Mouse (Mus musculus): ENCODE measurements around the gene Kcnj9. TPM values are rescaled to one million over a fixed set of nuclear protein-coding genes. Genes with fewer than 3 reads are reported as not detected.

Gene Kcnj9
- polyA plus RNA-seq, 1 experiment from 2014 or later: 0.04 TPM

DNA sequence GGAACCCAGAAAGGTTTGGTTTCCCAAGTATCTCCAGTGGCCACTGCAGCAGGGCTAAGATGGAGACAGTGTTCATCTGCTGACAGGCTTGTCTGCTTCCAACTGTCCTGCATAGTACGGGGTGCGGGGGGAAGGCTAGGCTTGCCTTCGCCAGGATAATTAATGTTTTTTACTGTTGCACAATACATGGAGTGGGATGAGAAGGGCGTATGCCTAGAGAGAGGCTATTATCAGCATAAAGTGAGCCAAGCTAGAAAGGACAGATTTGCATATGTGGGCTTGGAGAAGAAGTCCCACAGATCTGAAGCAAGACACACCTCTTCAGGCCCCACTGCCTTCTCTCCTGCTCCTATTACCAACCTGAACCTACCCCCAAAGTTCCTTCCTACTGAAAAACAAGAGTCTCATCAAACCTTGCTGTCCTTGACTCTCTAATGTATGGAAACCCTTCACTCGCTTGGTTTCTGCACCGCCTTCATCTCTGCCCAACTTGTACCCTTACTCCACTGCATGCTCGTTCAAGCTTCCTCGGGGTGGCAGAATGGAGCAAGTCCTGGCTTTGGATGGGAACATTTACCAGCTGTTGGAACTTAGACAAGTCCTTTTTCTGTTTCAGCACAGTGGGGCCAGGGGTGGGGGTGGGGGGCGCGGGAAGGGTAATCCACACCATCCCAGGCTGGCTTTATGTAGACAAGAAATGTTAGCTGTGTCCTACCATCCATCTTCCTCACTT lies 47.4 kb downstream of the Kcnj9 start:
- Histone ChIP-seq H3K36me3 (no peaks in the 10 kb centered on the region), H3K27me3 (no peaks in the 10 kb centered on the region), H3K4me2 (no peak overlapping the region), H3K27ac (no peak overlapping the region), H3K4me1 (peaks cover 4% of the 10 kb centered on the region; the same call in 1 of the 2 replicates), H3K9me3 (no peaks in the 10 kb centered on the region), H3K9ac (no peak overlapping the region), H3K4me3 (no peak overlapping the region)
- ATAC-seq (ENCODE audit: borderline replicate concordance, extremely low read depth, low FRiP score, low TSS enrichment): peak; percentile 68; the same call in 1 of the 2 replicates
- WGBS: 60% methylated on average over 10 of the region's 10 CpGs

DNA sequence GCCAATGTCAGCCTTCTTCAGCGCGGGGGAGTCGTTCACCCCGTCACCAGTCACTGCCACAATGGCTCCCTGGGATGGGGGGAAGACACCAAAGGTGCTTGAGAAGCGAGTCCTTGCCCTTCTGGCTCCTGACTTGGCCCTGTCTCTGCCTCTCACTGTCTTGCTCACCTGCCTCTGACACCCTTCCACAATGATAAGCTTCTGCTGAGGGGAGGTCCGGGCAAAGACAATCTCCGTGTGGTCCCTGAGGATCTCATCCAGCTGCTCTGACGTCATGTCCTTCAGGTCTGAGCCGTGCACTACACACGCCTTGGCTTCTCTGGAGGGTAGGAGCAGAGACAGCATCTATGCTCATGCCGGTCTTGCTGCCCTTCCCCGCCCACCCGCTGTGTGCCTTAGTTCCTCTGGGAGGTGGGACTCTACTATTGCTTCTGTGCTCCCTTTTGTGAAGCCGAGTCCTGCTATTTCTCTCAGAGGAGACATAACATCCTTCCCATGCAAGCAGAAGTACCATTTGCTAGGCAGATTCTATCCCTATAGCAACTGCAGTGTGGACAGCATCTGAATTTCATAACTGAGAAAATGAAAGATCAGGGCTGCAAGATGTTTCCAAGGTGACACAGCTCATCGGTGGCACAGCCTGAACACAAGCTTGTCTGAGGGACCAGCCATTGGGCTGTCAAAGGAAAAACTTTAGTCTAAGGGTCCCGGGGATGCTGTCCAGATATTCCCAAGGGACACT lies 49.2 kb downstream of the Kcnj9 start:
- no peak overlapping the region for H3K4me3 ChIP-seq
- H3K4me2 ChIP-seq: no peak overlapping the region
- H3K27ac ChIP-seq: no peak overlapping the region
- H3K9ac ChIP-seq: no peak overlapping the region
- H3K36me3 ChIP-seq: no peaks in the 10 kb centered on the region
- H3K9me3 ChIP-seq: no peaks in the 10 kb centered on the region
- H3K4me1 ChIP-seq: peaks cover 4% of the 10 kb centered on the region; the same call in 1 of the 2 replicates
- no peaks in the 10 kb centered on the region for H3K27me3 ChIP-seq
- no peak for ATAC-seq (ENCODE audit: borderline replicate concordance, extremely low read depth, low FRiP score, low TSS enrichment)
- WGBS: 74% methylated on average over 16 of the region's 16 CpGs

DNA sequence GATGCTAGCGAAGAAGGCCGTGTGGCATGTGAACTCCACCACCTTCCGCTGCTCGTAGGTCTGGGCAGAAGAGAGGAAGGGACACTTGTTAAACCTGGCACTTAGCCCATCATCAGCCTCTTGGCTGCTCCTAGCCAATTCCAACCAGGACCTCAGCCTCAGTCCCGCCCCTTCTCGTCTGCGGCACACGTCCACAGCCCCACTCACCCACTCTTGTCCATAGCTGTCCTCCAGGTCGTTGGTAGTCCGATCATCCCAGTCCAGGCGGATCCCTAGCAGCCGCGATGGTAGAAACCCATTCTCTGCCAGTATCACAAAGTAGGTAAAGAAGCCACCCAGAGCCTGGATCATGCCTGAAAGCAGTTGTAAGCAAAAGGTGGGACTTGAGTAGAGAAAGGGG lies 50.8 kb downstream of the Kcnj9 start:
- Histone ChIP-seq H3K36me3 (no peaks in the 10 kb centered on the region), H3K9ac (no peak overlapping the region), H3K4me2 (no peak overlapping the region), H3K27me3 (no peaks in the 10 kb centered on the region), H3K9me3 (no peaks in the 10 kb centered on the region), H3K27ac (no peak overlapping the region), H3K4me1 (peaks cover 4% of the 10 kb centered on the region; the same call in 1 of the 2 replicates), H3K4me3 (no peak overlapping the region)
- WGBS: 80% methylated on average over 13 of the region's 13 CpGs
- ATAC-seq (ENCODE audit: borderline replicate concordance, extremely low read depth, low FRiP score, low TSS enrichment): no peak

DNA sequence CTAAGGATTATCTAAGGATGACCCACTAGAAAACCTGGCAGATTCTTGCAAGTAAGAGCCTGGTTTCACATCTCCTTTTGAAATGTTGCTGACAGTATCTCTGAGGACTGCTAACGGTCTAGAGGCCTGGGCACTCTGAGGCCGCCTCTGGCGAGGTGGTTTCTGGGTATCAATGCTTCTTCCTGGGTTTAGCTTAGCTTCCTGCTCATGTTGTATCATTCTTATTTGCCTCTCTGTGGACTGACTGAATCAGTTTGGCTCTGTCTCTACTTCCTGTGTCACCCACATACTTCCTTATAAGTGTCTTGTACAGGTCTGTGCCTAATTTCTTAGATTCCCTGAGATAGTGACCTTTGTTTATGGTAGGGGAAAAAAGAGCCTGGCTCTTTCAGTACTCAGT lies 51.9 kb downstream of the Kcnj9 start:
- ATAC-seq (ENCODE audit: borderline replicate concordance, extremely low read depth, low FRiP score, low TSS enrichment): no peak
- no peak overlapping the region for H3K4me2 ChIP-seq

DNA sequence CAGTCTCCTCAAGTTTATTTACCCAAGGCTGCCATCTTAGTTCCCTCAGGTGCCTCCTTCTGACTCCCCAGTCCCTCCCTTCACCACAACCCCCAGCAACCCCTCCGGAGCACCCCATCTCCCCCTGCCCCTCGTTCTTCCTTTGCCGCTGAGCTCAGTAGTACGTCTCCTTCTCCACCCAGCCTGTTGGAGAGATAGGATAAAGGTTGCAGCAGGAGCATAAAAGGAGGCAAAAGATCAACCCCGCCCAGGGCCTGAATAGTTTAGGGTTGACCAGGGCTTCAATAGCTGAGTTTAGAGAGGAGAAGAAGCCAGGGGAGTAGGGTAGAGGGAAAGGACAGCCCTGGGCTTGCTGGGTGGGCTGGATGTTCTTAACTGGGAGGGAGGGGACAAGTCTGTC lies 54.6 kb downstream of the Kcnj9 start:
- H3K4me3 ChIP-seq: no peak overlapping the region
- ATAC-seq (ENCODE audit: borderline replicate concordance, extremely low read depth, low FRiP score, low TSS enrichment): no peak
- no peaks in the 10 kb centered on the region for H3K9me3 ChIP-seq
- H3K27me3 ChIP-seq: no peaks in the 10 kb centered on the region
- H3K4me2 ChIP-seq: no peak overlapping the region
- H3K36me3 ChIP-seq: no peaks in the 10 kb centered on the region
- WGBS: 63% methylated on average over 5 of the region's 5 CpGs
- H3K9ac ChIP-seq: no peak overlapping the region
- no peak overlapping the region for H3K27ac ChIP-seq
- H3K4me1 ChIP-seq: no peaks in the 10 kb centered on the region

More for the DNA sequence above, 51.9 kb downstream of the Kcnj9 start:
- H3K9ac ChIP-seq: no peak overlapping the region
- H3K27ac ChIP-seq: no peak overlapping the region
- no peaks in the 10 kb centered on the region for H3K36me3 ChIP-seq
- H3K4me3 ChIP-seq: no peak overlapping the region
- peaks cover 4% of the 10 kb centered on the region; the same call in 1 of the 2 replicates for H3K4me1 ChIP-seq
- H3K27me3 ChIP-seq: no peaks in the 10 kb centered on the region
- H3K9me3 ChIP-seq: no peaks in the 10 kb centered on the region
- 58% methylated on average over 3 of the region's 3 CpGs for WGBS

DNA sequence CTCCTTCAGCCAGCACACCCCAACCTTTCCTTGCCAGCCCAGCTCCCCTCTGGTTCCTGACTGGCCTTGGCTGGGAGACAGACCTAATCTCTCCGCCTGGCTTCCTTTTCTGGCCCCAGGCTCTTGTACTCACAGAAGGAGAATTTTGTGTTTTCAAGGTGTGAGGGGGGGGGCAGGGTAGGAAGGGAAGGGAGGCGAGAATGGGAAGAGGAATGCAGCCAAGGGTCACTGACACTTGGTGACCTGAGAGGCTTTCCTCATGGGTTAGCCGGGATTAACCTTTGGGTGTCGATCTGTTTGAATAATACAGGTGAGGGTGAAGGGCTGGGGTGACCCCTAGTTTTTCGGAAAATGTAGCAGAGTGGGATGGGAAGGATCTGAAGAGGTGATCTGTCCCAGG lies 55.0 kb downstream of the Kcnj9 start:
- Histone ChIP-seq H3K27me3 (no peaks in the 10 kb centered on the region), H3K4me3 (no peak overlapping the region), H3K9me3 (no peaks in the 10 kb centered on the region), H3K36me3 (no peaks in the 10 kb centered on the region), H3K4me1 (no peaks in the 10 kb centered on the region), H3K4me2 (no peak overlapping the region), H3K27ac (no peak overlapping the region), H3K9ac (no peak overlapping the region)
- ATAC-seq (ENCODE audit: borderline replicate concordance, extremely low read depth, low FRiP score, low TSS enrichment): no peak
- 43% methylated on average over 5 of the region's 5 CpGs for WGBS

DNA sequence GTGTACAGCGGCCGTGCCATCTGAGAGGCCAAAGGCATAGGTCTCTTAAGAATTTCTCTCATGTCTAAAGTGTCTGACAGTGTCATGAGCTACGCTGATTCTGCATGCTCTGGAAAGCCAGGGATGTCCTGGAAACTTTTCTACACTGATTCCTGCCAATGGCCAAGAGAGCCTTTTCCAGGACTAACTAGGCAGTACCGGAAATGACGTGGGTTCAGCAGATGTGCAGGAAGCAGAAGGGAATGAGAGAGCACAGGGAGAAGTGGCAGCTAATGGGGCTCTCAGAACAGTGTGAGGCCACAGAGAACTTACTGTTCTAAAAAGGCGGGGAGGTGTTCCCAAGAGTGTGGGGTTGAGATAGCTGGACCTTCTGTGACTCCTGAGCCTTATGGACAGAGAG lies 55.7 kb downstream of the Kcnj9 start:
- H3K4me1 ChIP-seq: no peaks in the 10 kb centered on the region
- H3K4me2 ChIP-seq: no peak overlapping the region
- no peaks in the 10 kb centered on the region for H3K36me3 ChIP-seq
- H3K9me3 ChIP-seq: no peaks in the 10 kb centered on the region
- H3K9ac ChIP-seq: no peak overlapping the region
- no peak overlapping the region for H3K4me3 ChIP-seq
- H3K27me3 ChIP-seq: no peaks in the 10 kb centered on the region
- no peak overlapping the region for H3K27ac ChIP-seq
- 84% methylated on average over 6 of the region's 6 CpGs for WGBS
- ATAC-seq (ENCODE audit: borderline replicate concordance, extremely low read depth, low FRiP score, low TSS enrichment): no peak

DNA sequence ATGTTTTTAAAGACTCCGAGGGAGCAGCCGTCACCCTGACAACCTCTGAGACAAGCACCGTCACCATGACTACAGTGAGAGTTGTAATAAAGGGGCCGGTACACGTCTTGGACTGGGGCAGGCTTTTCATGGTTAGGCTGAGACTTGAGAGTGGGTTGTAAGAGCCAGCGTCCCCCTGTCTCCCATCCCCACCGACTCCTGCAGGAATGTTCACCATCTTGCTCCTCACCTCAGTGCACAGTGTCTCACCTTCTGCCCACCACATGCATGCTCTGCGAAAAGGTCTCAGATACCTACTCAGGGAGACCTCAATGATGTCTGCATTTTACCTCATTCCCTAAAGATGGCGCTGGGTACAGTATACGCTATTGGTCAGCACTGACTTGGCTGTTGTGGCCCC lies 57.4 kb downstream of the Kcnj9 start:
- H3K4me3 ChIP-seq: no peak overlapping the region
- no peak overlapping the region for H3K27ac ChIP-seq
- ATAC-seq (ENCODE audit: borderline replicate concordance, extremely low read depth, low FRiP score, low TSS enrichment): no peak
- H3K9me3 ChIP-seq: no peaks in the 10 kb centered on the region
- H3K27me3 ChIP-seq: no peaks in the 10 kb centered on the region
- no peaks in the 10 kb centered on the region for H3K4me1 ChIP-seq
- H3K9ac ChIP-seq: no peak overlapping the region
- WGBS: 58% methylated on average over 10 of the region's 10 CpGs
- H3K4me2 ChIP-seq: no peak overlapping the region
- no peaks in the 10 kb centered on the region for H3K36me3 ChIP-seq

DNA sequence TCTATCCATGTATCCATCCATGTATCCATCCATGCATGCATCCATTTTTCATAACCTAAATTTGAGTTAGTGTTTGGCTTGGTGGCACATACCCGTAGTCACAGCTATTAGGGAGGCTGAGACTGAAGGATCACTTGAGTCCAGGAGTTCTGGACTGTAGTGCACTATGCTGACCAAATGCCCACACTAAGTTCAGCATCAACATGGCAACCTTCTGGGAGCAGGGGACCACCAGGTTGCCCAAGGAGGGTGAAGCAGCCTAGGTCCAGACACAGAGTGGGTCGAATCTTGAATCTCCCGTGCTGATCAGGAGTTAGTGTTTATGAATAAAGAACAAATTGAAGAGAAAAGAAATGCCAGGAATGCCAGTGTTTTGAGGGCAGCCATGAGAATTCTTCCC lies 57.9 kb downstream of the Kcnj9 start:
- ATAC-seq (ENCODE audit: borderline replicate concordance, extremely low read depth, low FRiP score, low TSS enrichment): no peak
- Histone ChIP-seq H3K27me3 (no peaks in the 10 kb centered on the region), H3K9me3 (no peaks in the 10 kb centered on the region), H3K9ac (no peak overlapping the region), H3K27ac (no peak overlapping the region), H3K4me2 (no peak overlapping the region), H3K4me1 (no peaks in the 10 kb centered on the region), H3K4me3 (no peak overlapping the region), H3K36me3 (no peaks in the 10 kb centered on the region)
- WGBS: 78% methylated on average over 3 of the region's 3 CpGs

Other genes starting within 250 kb of the Kcnj9 start
- gene Copa, start 246.8 kb downstream of the Kcnj9 start, polyA plus RNA-seq (2015; fragmentation: Nextera tagmentation; extraction: Ambion mirVana): 229 and 235 TPM in 2 replicates
- 131 and 132 TPM in 2 replicates for gene Ncstn, start 246.5 kb downstream of the Kcnj9 start, polyA plus RNA-seq (2015; fragmentation: Nextera tagmentation; extraction: Ambion mirVana)
- gene Pex19, start 202.6 kb downstream of the Kcnj9 start, polyA plus RNA-seq (2015; fragmentation: Nextera tagmentation; extraction: Ambion mirVana): 117 and 123 TPM in 2 replicates
- gene Dcaf8, start 181.2 kb downstream of the Kcnj9 start, polyA plus RNA-seq (2015; fragmentation: Nextera tagmentation; extraction: Ambion mirVana): 131 and 134 TPM in 2 replicates
- gene Pea15a, start 122.5 kb downstream of the Kcnj9 start, polyA plus RNA-seq (2015; fragmentation: Nextera tagmentation; extraction: Ambion mirVana): 142 and 146 TPM in 2 replicates
- gene Casq1, start 109.5 kb downstream of the Kcnj9 start, polyA plus RNA-seq (2015; fragmentation: Nextera tagmentation; extraction: Ambion mirVana): 8.5 and 10.0 TPM in 2 replicates
- not detected in 2 replicates for gene Atp1a4, start 70.9 kb downstream of the Kcnj9 start, polyA plus RNA-seq (2015; fragmentation: Nextera tagmentation; extraction: Ambion mirVana)
- gene Igsf8, start 67.7 kb downstream of the Kcnj9 start, polyA plus RNA-seq (2015; fragmentation: Nextera tagmentation; extraction: Ambion mirVana): 46.2 and 49.4 TPM in 2 replicates
- 5.7 and 6.2 TPM in 2 replicates for gene Atp1a2, start 31.3 kb downstream of the Kcnj9 start, polyA plus RNA-seq (2015; fragmentation: Nextera tagmentation; extraction: Ambion mirVana)
- gene Kcnj10, start 11.9 kb upstream of the Kcnj9 start, polyA plus RNA-seq (2015; fragmentation: Nextera tagmentation; extraction: Ambion mirVana): 0.15 and 0.21 TPM in 2 replicates
- gene Pigm, start 47.2 kb upstream of the Kcnj9 start, polyA plus RNA-seq (2015; fragmentation: Nextera tagmentation; extraction: Ambion mirVana): 5.4 and 5.7 TPM in 2 replicates
- 0.31 and 0.51 TPM in 2 replicates for gene Slamf9, start 146.0 kb upstream of the Kcnj9 start, polyA plus RNA-seq (2015; fragmentation: Nextera tagmentation; extraction: Ambion mirVana)
- 21.7 and 22.5 TPM in 2 replicates for gene Igsf9, start 152.5 kb upstream of the Kcnj9 start, polyA plus RNA-seq (2015; fragmentation: Nextera tagmentation; extraction: Ambion mirVana)
- gene Tagln2, start 170.7 kb upstream of the Kcnj9 start, polyA plus RNA-seq (2015; fragmentation: Nextera tagmentation; extraction: Ambion mirVana): 541 and 580 TPM in 2 replicates
- 8.1 and 10.7 TPM in 2 replicates for gene Cfap45, start 191.5 kb upstream of the Kcnj9 start, polyA plus RNA-seq (2015; fragmentation: Nextera tagmentation; extraction: Ambion mirVana)
- gene Vsig8, start 226.6 kb upstream of the Kcnj9 start, polyA plus RNA-seq (2015; fragmentation: Nextera tagmentation; extraction: Ambion mirVana): 0.24 and 0.47 TPM in 2 replicates